Mouse (Mus musculus): Measurements from ENCODE around the gene Fbxo31.
A peak's percentile ranks its signal among the peaks of the same experiment; 100 is the strongest.

The Fbxo31 gene

DNA sequence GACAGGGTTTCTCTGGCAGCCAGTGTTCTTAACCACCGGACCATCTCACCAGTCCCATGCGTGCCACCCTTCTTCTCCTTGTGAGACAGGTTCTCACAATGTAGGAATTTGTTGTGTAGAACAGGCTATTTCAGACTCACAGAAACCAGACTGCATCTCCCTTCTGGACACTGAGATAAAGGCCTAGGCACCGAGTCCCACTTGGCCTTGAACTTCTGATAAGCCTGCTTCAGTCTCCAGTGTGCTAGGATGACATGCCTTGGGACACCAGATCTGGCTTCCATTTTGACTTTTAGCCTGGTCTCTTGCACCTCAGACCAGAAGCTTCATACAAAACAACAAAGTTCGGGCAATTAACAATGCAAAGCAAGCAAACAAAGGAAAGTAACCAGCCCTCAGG is 10.1 kb upstream of the Fbxo31 start:
- no peak for DNase-seq

DNA sequence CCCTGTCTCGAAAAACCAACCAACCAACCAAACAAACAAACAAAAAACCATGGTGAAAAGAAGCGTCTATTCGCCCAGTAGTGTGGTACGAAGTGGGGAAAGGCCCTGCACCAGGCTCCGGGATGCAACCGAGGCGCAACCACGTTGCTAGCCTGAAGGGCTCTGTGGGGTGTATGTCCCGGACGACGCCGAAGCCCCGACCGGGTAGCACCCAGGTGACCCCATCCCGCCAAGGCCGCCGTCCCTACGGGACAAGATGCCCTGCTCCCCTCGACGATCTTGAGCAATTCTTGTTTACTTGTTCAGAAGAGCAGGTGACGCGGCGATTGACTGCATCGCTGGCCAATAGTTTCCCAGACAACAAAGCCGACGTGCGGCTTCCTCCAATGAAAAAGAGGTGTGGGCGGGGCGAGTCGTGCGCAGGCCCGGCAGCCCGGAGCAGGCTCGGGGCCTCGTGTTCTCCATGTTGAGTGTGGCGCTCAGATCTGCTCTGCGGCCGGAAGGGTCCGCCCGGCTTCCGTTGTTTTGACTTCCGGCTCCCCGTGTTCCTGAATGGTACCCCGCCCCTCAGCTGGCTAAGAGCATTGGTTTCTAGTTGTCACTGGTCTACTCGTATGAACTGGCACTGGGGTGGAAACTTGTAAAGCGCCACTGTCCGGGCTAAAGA is 6.7 kb upstream of the Fbxo31 start:
- peak; percentile 99 for DNase-seq

- no peak for DNase-seq
Observed at GRCm38 (mm10) chr8:121584730-121585129, 6.1 kb upstream of the Fbxo31 start.

DNA sequence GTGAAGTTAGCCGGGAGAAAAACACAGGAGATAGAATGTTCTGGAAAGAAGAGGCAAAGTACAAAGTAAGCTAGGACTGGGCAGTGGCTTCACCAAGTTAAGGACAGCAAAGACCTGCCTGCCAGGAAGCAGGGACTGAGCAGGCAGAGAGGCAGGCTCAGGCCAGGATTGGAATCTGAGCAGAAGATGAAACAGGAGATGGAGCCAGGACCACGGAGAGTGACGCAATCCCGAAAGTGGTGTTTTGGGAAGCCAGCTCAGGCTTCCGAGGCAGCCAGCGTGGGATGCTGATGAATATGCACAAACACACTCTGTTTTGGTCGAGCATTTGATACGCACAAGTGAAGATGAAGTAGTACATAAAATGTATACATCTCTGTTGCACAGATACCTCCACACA is 5.0 kb upstream of the Fbxo31 start:
- DNase-seq = no peak

DNA sequence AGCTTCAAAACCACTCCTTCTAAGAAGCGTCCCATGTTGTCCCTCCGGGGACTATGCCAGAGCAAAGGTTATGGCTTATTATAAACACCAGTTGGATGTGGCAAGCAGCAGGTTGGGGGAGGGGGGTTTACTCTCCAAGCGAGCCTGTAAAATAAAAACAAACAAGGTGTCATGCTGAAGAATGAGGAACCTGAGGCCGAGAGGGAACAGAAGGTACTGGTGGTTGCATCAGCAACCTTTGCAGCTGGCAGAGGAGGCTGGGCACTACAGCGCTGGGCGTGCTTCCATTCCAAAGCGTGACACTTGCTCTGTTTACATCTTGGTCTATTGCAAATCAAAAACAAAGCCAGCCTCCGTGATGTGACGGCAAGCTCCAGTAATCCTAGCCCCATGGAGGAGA is 1.9 kb upstream of the Fbxo31 start:
- DNase-seq = no peak

DNA sequence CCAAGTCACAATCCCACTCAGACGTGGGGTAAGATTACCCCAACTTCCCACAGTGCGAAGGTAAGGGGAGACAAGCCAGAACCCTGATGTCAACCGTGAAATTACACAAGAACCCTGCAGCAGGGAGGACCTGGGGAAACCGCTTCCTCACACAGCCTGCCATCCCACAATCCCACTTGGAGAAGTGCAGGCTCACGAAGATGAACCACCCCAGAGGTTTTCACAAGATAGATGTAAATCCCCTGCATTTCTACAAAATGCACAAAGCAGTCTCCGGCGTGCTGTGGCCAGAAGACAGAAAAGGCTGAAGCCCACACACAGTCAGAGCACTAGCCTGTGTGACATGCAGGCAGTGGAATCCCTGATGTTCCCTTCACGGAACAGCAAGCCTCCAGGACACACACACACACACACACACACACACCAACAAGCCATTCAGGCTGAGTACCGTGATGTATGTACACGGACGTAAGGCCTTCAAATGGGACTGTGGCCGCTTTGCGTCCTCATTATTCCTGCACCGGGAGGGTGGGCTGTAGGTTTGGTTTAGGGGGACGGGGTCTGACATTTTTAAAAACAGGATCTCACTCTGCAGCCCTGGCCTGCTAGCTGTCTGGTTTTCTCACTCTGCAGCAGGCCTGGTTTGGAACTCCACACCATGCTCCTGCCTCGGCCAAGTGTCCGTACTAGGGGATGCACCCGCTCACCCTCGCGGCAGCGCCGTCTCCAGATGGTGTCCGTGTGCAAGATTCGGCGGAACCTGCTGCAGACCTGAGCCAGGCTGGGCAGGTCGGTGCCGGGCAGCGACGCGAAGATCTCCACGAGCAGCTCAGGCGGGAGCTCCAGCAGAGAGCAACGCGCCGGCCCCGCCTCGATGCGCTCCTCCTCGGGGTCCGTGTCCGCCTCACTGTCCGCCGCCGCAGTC is 593 bp downstream of the Fbxo31 start:
- DNase-seq = no peak

GRCm38 (mm10) chr8:121575661-121576060 is 2.9 kb downstream of the Fbxo31 start:
- no peak for DNase-seq

DNA sequence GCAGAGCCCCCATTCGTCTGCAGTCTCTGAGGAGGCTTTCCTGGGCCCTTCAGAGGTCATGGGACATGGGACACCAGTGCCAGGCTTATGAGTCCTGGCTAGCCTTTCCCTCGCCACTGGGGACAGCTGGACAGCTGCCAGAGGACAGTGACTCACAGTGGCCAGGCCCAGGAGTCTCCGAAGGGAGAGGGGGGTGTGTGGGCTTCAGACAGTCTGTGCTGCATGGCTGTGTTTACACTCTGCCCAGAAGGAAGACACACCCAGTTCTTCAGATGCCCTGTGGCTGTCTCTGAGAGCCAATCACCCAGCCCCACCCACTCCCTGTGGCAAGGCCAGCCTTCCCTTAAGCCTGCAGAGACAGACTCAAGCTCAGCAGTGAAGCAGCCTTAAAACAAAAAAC is 5.3 kb downstream of the Fbxo31 start:
- DNase-seq = peak; percentile 48

GRCm38 (mm10) chr8:121572121-121572520 is 6.5 kb downstream of the Fbxo31 start:
- no peak for DNase-seq

- no peak for DNase-seq
Observed at GRCm38 (mm10) chr8:121570801-121571200, 7.8 kb downstream of the Fbxo31 start.

DNA sequence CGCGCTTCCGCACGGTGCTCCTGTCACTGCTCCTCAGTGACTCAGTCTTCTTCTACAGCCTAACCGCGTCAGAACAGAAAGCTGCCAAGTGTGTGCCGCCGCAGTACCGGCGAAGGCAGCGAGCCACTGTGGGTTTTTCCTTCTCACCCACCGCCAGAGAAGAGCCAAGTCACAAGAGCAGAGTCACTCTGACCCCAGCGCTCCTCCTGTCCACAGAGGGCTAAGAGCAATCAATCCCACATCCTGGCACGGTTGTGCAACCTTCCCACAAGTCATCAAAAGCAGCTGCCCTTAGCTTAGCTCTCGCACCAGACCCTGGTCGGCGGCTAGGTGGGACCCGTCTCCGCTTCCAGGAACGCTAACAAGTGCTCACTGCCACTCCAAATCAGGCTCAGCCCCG is 8.3 kb downstream of the Fbxo31 start:
- no peak for DNase-seq

- DNase-seq = no peak
Observed at GRCm38 (mm10) chr8:121568321-121568720, 10.3 kb downstream of the Fbxo31 start.

DNA sequence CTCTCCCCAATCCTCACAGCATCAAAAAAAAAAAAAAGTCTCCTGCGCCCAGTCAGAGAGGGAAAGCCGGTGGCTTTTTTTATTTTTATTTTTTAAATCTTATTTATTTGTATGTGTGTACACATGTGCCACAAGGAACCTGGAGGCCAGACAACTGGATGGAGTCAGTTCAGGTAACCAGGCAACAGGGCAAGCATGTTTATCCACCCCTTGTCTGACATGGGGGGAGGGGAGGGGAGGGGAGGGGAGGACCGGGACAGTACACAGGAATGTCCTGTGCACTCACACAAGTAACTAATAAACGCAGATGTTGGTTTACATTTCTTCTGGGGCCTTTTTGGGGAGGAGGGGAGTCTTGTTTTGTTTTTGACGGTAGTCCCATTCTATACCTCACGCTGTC is 14.9 kb downstream of the Fbxo31 start:
- DNase-seq = no peak

DNA sequence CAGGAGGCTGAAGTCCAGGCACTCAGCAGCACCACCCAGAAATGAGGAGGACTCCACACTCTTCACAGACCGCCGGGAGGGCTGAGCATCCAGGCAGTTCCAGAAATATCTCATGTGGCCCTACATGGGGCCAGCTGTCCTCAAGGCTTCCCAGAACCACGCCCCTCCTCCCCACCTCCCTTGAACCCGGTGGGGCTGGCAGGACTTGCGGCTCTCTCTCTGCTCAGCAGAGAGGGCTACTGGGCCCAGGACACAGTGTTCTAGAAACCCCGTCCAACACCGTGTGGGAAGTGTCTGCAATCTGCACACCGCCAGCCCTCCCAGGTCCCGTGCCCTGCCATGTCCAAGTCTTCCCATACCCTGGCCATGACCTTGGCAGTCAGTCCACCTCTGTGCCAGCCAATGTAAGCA is 15.7 kb downstream of the Fbxo31 start:
- DNase-seq = no peak

- peak; percentile 11 for DNase-seq
Observed at GRCm38 (mm10) chr8:121561636-121562345, 16.8 kb downstream of the Fbxo31 start.

DNA sequence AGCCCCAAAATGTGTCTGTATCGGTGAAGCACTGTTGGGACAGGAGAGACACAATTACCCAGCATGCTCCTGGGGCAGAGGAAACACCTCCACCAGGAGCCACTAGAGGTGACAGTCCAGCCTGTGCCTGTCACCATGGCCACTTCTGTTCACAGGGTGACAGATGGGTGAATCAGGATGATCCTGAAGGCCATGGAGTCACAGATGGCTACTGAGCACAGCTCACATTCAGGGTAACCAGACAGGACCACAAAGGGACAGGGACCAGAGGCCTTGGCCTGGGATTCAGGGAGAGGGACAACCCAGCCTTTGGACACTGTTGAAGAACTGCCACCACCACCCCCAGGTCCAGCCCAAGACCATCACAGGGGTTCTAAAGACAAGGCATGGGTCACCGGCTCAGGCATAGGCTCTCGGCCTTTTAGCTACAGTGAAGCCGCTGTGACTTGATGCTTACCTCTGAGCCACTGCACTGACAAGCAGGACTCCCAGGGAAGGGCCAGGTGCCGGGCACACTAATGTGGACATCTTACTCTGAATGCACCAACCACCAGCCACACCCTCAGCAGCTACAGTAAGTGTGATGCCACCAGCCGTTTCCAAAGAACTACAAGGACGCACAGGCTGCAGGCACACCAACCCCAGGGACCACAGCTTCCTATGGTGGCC is 18.0 kb downstream of the Fbxo31 start:
- DNase-seq = peak; percentile 2

GRCm38 (mm10) chr8:121559801-121560200 is 18.8 kb downstream of the Fbxo31 start:
- peak; percentile 4 for DNase-seq

DNA sequence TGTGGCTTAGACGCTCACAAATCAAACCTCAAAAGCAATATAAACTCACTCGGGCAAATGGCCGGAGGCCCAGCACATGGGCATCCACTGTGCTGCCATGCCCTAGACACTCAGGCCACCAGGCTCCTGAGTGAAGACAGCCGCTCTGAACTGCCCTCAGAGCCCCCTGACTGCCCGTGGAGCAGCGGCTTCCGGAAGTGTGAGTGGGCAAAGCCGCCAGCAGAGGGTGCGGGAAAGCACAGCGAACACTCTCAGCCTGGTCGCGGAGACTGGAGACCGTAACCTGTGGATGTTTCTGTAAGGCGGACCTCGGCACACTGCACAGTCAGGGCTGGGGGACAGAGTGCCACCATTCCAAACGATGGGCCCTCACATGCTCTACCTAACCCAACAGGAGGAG is 20.1 kb downstream of the Fbxo31 start:
- peak; percentile 8 for DNase-seq

DNA sequence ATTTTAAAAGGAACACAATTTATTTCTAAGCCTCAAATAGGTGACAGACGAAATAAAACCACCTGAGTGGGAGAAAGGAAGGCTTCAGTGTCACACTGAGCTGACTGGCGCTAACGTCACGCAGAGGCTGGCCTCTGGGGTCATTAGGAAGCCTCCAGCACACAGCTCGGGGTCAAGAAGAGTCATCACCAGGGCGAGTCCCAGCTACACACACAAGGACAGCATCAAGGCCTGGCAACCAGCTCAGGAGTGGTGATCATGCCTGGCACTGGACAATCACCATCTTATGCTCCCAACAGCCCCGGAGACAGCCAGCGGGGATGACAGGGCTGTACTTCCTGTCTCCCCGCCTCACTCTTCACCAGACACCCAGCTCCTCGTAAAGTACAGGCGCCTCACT is 20.9 kb downstream of the Fbxo31 start:
- peak; percentile 4 for DNase-seq

DNA sequence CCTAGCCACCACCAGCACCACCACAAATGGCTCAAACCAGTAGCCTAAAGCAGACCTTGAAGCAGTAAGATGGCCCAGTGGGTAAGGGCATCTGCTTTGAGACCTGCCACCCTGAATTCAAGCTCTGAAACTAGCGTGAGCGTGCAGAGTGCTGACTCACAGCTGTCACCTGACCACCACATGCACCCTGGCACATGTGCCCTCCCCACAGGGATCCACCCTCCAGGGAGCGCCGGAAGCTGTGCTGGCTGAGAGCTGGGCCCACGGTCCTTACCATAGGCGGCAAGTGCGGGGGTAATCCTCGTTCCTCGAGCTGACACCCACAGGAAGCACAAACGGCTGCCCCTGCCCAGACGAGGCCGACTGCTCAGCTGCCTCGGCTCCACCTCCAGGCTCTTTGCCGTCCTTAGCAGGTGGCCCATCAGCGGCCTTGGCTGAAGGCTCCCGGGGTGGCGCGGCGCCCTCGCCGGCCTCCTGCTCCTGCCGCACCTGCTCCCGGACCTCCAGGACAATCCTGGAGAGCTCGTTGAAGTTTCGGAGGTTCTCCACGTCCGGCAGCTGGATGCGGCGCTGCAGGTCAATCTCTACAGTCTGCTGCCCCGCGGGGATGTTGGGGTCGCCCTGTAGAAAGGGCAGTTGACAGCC is 24.7 kb downstream of the Fbxo31 start:
- peak; percentile 9 for DNase-seq

GRCm38 (mm10) chr8:121552506-121552905 is 26.1 kb downstream of the Fbxo31 start:
- DNase-seq = no peak

Data from right cerebral cortex, postnatal 14 days (tissue).